Mouse (Mus musculus) ES-Bruce4 (cell line): ENCODE data around the gene Comt. TPM values are rescaled to one million over a fixed set of nuclear protein-coding genes. Genes with fewer than 3 reads are reported as not detected.

Source experiments
- H3K27ac ChIP-seq: 2 replicates; pipeline ENCODE4 v1.5.1; 2012; ENCODE audit warnings: low read length, inconsistent platforms; ENCODE audit not compliant: insufficient read depth
- H3K27me3 ChIP-seq: 2 replicates; pipeline ENCODE4 v1.6.1; 2012; ENCODE audit warnings: mild to moderate bottlenecking, low read length, inconsistent platforms; ENCODE audit not compliant: control insufficient read depth, poor library complexity, insufficient read depth, severe bottlenecking
- H3K36me3 ChIP-seq: 2 replicates; pipeline ENCODE4 v1.6.1; 2012; ENCODE audit warnings: inconsistent platforms, mild to moderate bottlenecking, low read length, moderate library complexity; ENCODE audit not compliant: control insufficient read depth, poor library complexity, insufficient read depth, severe bottlenecking
- H3K4me1 ChIP-seq: one replicate; pipeline ENCODE4 v1.8.1; 2011; ENCODE audit warnings: low read length; ENCODE audit not compliant: control insufficient read depth, insufficient read depth
- H3K4me3 ChIP-seq: 2 replicates; pipeline ENCODE4 v1.5.1; 2011; ENCODE audit warnings: low read depth, mild to moderate bottlenecking, low read length
- H3K9ac ChIP-seq: 2 replicates; pipeline ENCODE4 v1.6.1; 2012; ENCODE audit warnings: low read depth, mild to moderate bottlenecking, inconsistent platforms; ENCODE audit not compliant: poor library complexity, severe bottlenecking
- H3K9me3 ChIP-seq: replicated peaks from 2 replicates; pipeline ENCODE4 v1.6.1; 2012; ENCODE audit warnings: mild to moderate bottlenecking, low read length, inconsistent platforms; ENCODE audit not compliant: control insufficient read depth, poor library complexity, insufficient read depth, severe bottlenecking
- CTCF ChIP-seq: IDR thresholded peaks from one replicate; pipeline ENCODE4 v1.8.1; 2011; ENCODE audit warnings: low read depth, low read length
- EP300 ChIP-seq: IDR thresholded peaks from 2 replicates; pipeline ENCODE4 v1.6.1; 2011; ENCODE audit warnings: low read depth, low read length; ENCODE audit not compliant: insufficient read depth
- POLR2A ChIP-seq: IDR thresholded peaks from one replicate; pipeline ENCODE4 v1.8.1; 2011; ENCODE audit warnings: low read length; ENCODE audit not compliant: insufficient read depth
- polyA plus RNA-seq: library from polyadenylated mRNA; stranded (reverse); fragments of >200 nt; gene quantifications from 2 replicates; pipeline ENCODE4 v1.2.4, GENCODE M21; 2011; ENCODE audit warnings: low read depth; ENCODE audit not compliant: missing spikeins, insufficient read depth, insufficient read length

The Comt gene
- polyA plus RNA-seq, 1 experiment = 13.6 TPM

GRCm38 (mm10) chr16:18384211-18384610, 42.4 kb downstream of the Comt start:
- H3K4me1 ChIP-seq = peaks cover 17% of the 10 kb centered on the region
- TF ChIP-seq EP300 (peak; percentile 70; the same call in 1 of the 2 replicates), CTCF (no peak), POLR2A (no peak)
- H3K9ac ChIP-seq = no peak overlapping the region
- no peak overlapping the region for H3K4me3 ChIP-seq
- peak overlapping the region; percentile 46; the same call in 1 of the 2 replicates for H3K27ac ChIP-seq
- H3K27me3 ChIP-seq = no peaks in the 10 kb centered on the region
- H3K36me3 ChIP-seq = no peaks in the 10 kb centered on the region
- no peaks in the 10 kb centered on the region for H3K9me3 ChIP-seq

- TF ChIP-seq CTCF (no peak), POLR2A (no peak), EP300 (no peak)
- H3K27me3 ChIP-seq = no peaks in the 10 kb centered on the region
- no peak overlapping the region for H3K4me3 ChIP-seq
- H3K9me3 ChIP-seq = no peaks in the 10 kb centered on the region
- H3K36me3 ChIP-seq = no peaks in the 10 kb centered on the region
- H3K9ac ChIP-seq = no peak overlapping the region
- H3K27ac ChIP-seq = peak overlapping the region; percentile 46
- peaks cover 17% of the 10 kb centered on the region for H3K4me1 ChIP-seq
These were observed 42.9 kb downstream of the Comt start for GRCm38 (mm10) chr16:18383756-18384155.

GRCm38 (mm10) chr16:18383045-18383726, 43.5 kb downstream of the Comt start:
- peak overlapping the region; percentile 46 for H3K27ac ChIP-seq
- no peak overlapping the region for H3K4me3 ChIP-seq
- no peaks in the 10 kb centered on the region for H3K36me3 ChIP-seq
- H3K9me3 ChIP-seq = no peaks in the 10 kb centered on the region
- no peaks in the 10 kb centered on the region for H3K27me3 ChIP-seq
- TF ChIP-seq CTCF (no peak), EP300 (no peak), POLR2A (no peak)
- peaks cover 16% of the 10 kb centered on the region for H3K4me1 ChIP-seq
- H3K9ac ChIP-seq = no peak overlapping the region

- no peak overlapping the region for H3K9ac ChIP-seq
- peaks cover 9% of the 10 kb centered on the region for H3K4me1 ChIP-seq
- H3K36me3 ChIP-seq = no peaks in the 10 kb centered on the region
- H3K27me3 ChIP-seq = no peaks in the 10 kb centered on the region
- no peaks in the 10 kb centered on the region for H3K9me3 ChIP-seq
- no peak overlapping the region for H3K27ac ChIP-seq
- TF ChIP-seq POLR2A (no peak), CTCF (no peak), EP300 (no peak)
- no peak overlapping the region for H3K4me3 ChIP-seq
These were observed 44.9 kb downstream of the Comt start for GRCm38 (mm10) chr16:18381621-18382258.

- TF ChIP-seq CTCF (no peak), POLR2A (no peak), EP300 (no peak)
- Histone ChIP-seq H3K27me3 (no peaks in the 10 kb centered on the region), H3K9ac (no peak overlapping the region), H3K27ac (no peak overlapping the region), H3K4me1 (peaks cover 9% of the 10 kb centered on the region), H3K4me3 (no peak overlapping the region), H3K9me3 (no peaks in the 10 kb centered on the region), H3K36me3 (no peaks in the 10 kb centered on the region)
These were observed 46.1 kb downstream of the Comt start for GRCm38 (mm10) chr16:18380495-18381063.

- H3K9me3 ChIP-seq = no peaks in the 10 kb centered on the region
- no peak overlapping the region for H3K27ac ChIP-seq
These were observed 47.2 kb downstream of the Comt start for GRCm38 (mm10) chr16:18379338-18380001.

More at GRCm38 (mm10) chr16:18379338-18380001, 47.2 kb downstream of the Comt start:
- H3K27me3 ChIP-seq = no peaks in the 10 kb centered on the region
- peaks cover 6% of the 10 kb centered on the region for H3K4me1 ChIP-seq
- TF ChIP-seq CTCF (no peak), EP300 (no peak), POLR2A (no peak)
- H3K9ac ChIP-seq = no peak overlapping the region
- no peak overlapping the region for H3K4me3 ChIP-seq
- H3K36me3 ChIP-seq = no peaks in the 10 kb centered on the region
